Mouse (Mus musculus) adrenal gland, postnatal 4 days (tissue): ENCODE data around the gene Fndc5. TPM values are rescaled to one million over a fixed set of nuclear protein-coding genes. Genes with fewer than 3 reads are reported as not detected.

Experiments
- DNase-seq, 2 experiments: peaks; one replicate each; pipeline ENCODE4 v3.0.0; 2021 to 2022; ENCODE audit warnings: low spot score in 2 of 2, mixed read lengths in 2 of 2
- total RNA-seq, 2 experiments: library from RNA; stranded (reverse); gene quantifications; 2 replicates each; pipeline ENCODE4 v1.2.3; 2021

The Fndc5 gene
- total RNA-seq, 2 experiments from 2014 or later, result 13.0 to 13.2 TPM

- no peak for DNase-seq
These were observed 7.9 kb downstream of the Fndc5 start for GRCm38 (mm10) chr4:129144401-129145367.

DNA sequence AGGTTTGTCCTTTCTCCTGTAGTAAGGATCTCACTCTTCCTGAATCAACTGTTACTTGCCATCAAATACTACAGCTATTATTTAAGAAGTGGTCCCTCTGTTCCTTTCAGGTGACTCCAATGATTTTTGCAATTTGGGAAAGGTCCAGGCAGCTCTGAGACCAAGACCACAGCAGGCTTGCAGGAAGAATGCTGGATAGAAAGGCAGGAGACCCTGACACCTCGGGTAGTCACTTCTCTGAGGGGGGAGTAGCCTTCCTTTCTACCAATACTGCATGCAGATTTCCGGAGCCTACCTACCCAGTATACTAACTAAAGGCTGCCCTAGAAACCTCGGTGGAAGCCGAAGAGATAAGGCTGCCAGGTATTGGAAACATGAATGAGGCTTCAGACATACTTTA lies 8.6 kb downstream of the Fndc5 start:
- no peak for DNase-seq

GRCm38 (mm10) chr4:129145943-129146342 lies 9.1 kb downstream of the Fndc5 start:
- DNase-seq, result no peak

DNA sequence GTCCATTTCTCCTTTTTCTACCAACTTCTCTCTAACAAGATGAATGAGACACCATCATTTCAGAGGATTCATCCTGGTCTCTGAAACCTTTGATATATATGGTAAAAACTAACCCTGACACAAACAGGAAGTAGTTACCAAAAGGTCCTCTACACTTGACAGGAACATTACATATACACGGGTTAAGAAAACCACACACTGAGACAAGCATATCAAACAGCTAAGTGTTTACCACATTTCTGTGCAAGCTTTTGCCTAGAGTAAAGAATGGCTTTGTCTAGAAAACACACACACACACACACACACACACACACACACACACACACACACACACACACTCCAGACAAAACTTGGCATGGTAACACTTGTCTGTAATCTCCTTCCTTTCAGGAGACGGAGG lies 9.6 kb downstream of the Fndc5 start:
- no peak for DNase-seq

DNA sequence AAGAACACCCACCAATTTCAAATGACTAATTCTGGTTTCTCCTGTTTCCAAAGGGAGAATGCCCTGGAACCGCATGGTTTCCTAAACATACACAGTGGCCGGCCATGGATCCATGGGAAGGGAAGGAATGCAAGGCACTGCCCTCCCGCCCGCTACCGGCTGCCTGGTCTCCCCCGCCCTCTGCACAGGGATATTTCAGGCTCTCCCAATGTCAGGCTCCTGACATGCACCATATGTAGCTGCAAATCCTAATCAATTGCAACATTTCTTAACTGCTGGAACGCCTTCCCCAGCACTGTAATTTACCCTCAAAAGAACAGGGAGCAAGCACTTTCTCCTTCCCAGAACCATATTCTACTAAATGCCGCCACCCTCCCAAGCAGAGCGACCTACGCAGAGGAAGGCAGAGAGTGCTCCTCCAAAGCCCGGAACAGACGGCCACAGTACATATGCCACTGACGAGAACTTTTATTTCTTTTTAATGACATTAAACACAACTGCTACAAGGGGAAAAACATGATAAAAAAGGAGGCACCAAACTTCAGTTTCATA lies 10.8 kb downstream of the Fndc5 start:
- DNase-seq, result no peak

- DNase-seq, result no peak
These were observed 12.5 kb downstream of the Fndc5 start for GRCm38 (mm10) chr4:129149321-129149720.

DNA sequence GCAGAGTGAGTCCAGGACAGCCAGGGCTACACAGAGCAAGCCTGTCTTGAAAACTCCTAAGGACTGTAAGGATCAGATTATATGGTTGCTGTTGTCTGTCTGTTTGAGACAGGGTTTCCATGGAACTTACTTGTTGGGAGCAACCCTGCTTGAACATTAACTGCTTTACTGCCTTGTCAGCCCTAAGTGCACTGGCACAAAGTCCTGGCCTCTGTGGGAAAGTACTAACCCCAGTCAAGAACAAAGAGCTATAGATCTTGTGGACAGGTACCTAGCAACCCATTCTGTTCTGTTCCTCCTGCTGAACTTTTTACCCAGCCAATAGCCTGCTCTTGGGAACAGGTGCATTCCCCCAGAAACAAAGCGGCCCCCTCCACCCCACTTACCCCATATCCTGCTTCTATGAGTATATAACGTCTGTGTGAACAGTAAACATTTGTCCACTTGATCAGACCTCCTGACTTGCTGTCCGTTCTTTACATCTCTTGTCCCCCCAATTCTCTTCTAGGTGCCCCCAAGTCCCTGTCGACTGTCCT lies 14.5 kb downstream of the Fndc5 start:
- no peak for DNase-seq

GRCm38 (mm10) chr4:129157541-129157940 lies 20.7 kb downstream of the Fndc5 start:
- no peak for DNase-seq

DNA sequence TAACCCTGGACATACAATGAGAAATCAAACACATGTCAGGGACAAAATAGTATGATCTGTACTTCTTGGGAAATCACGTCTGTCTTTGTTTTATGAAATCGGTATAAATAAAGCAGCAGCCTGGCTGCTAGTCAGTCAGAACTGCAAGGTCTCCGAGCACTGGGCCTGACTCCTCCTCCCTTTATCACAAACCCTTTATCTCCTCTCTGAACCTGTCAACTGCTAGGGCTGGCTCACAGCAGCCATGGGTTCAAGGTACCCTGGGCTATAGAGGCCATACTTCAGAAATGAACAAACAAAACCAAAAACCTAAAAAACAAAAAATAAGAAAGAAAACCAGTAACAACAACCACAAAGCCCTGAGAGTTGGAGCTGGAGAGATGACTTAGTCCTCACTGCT lies 21.8 kb downstream of the Fndc5 start:
- DNase-seq, result no peak

DNA sequence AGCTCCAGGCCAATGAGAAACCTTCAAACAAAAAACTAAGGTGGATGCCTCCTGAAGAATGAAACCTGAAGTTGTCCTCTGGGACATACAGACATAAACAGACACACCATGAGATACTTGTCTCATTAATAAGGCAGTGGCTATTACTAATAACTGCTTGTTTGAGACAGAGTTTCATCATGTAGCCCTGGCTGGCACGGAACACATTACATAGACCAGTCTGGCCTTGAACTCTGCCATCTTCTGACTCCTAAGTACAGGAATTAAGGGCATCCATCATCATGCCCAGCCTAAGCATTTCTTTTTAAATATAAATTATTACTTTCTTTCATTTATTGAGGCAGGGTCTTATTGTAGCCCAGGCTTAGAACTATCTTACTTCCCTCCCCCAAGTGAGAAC lies 24.3 kb downstream of the Fndc5 start:
- no peak for DNase-seq

- DNase-seq, result no peak
These were observed 24.9 kb downstream of the Fndc5 start for GRCm38 (mm10) chr4:129161581-129162255.

- DNase-seq, result no peak
These were observed 35.7 kb downstream of the Fndc5 start for GRCm38 (mm10) chr4:129172529-129172928.

GRCm38 (mm10) chr4:129179560-129179959 lies 42.8 kb downstream of the Fndc5 start:
- DNase-seq, result no peak

DNA sequence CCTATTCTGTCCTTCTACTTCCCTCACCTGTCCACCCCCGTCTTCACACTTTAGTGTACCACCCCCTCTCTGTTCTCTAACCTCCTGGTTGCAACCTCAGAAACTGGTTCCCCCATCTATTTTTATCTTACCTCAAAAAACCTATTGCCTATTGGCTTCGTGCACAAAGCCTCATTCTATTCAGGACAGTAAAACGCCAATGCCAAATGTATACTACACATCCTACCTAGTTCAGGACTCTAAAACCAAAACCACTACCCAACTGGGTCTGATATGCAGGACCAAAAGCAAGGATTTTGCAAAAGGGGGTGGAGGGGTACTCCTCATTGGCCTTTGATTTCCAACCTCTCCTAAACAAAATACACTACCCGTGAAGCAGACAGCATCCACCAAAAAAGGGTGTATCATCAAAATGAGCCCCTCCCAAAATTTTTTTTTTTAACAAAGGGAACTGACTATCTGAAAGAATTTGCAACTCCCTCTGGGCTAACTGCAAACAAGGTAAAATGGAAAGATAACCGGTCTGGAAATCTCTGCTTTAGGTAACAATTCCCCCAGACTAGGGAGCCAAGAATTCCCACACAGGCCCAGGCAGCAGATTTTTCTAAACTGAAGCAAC lies 51.4 kb downstream of the Fndc5 start:
- DNase-seq, result no peak

- DNase-seq, result peak; percentile 28
These were observed 52.2 kb downstream of the Fndc5 start for GRCm38 (mm10) chr4:129188803-129189541.

- DNase-seq, result peak; percentile 89 to 98
These were observed 53.0 kb downstream of the Fndc5 start, which contains the start of the genes S100pbp and Yars for GRCm38 (mm10) chr4:129189542-129190519. Gene S100pbp, minus strand, starts transcription at chr4:129189727. Gene Yars, plus strand, starts transcription at chr4:129189760.

DNA sequence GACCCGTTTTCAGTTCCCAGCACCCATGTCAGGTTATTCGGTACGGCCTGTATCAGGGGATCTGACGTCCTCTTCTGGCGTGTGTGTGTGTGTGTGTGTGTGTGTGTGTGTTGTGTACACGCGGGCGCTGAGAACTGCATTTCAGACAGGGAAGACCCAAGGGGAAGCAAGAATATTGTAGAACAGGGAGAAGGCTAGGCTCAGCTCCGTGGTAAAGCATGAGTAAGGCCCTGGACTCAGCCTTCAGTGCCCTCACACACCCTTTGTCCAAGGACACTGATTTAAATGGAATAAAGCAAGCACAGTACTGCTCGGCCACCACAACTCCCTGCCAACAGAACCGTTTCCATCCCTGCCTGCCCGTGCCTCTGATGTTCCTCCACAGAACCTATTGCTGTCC lies 53.7 kb downstream of the Fndc5 start:
- DNase-seq, result no peak

DNA sequence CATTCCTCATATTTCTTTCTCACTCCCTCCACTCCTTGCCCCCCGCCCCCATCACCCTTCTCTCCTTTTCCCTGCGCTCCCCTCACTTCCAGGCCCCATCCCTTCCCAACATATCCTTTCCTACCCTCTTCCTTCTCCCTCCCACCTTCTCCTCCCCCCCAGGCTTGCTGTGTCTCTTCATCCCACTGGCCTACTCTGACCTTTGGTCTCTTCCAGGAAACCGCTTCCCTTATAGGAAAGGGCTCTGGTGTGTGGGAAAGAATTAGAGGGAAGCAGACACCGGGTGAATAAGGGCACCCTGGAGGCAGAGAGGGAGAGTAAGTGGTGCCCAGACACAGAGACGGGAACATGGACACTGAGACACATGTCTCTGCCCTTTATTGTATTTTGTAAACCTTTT lies 54.9 kb downstream of the Fndc5 start:
- DNase-seq, result no peak
